Mouse (Mus musculus) heart, adult 11 months (tissue): Measurements from ENCODE around the gene Slc35e2.

ENCODE experiments used
- DNase-seq: peaks from one replicate; pipeline ENCODE4 v3.0.0; 2022

Gene Slc35e2

DNA sequence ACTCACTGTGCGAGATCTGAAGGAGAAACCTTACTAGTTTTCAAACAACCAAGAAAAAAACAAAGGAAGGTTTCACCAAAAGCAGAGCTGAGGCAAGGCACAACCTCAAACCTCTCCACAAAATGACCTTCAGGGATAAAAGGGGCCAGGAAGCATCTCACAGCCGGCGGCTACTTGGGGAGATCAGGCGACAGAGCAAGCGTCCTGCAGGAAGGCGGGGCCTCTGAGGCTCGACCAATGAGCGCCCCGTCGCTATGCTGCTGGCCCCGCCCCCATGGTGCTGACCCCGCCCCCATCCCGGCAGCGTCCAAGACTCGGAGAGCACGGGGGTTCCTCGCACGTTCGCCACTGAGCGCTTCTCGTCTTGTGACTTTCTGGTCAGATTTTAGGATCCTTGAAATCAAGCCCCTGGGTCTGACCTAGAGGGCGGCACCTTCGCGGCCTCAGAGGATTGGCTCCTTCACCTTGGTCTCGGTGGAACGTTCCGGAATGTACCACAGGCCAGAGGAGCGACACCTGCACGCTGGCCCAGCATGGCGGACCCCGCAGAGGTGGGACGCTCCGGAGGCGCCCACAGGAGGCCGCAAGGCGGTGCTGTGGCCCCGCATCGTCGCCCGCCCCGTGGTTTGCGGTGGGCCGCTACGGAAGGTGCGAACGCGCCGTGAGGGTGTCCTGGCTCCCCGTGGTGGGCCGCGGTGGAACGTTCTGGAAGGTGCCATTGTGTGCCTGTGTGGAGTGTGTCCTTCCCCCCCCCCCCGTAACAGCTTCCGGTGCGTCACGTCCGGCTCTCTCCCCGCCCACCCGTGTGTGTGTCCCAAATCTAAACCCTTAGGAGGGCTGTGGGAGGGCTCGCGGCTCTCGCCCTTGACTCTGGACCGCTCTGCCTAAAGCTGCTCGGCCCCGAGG lies at the start of gene Slc35e2:
Slc35e2 (plus strand) TSS at position 326 of the 906 bp plus-strand sequence.
- peak; percentile 99 for DNase-seq

DNA sequence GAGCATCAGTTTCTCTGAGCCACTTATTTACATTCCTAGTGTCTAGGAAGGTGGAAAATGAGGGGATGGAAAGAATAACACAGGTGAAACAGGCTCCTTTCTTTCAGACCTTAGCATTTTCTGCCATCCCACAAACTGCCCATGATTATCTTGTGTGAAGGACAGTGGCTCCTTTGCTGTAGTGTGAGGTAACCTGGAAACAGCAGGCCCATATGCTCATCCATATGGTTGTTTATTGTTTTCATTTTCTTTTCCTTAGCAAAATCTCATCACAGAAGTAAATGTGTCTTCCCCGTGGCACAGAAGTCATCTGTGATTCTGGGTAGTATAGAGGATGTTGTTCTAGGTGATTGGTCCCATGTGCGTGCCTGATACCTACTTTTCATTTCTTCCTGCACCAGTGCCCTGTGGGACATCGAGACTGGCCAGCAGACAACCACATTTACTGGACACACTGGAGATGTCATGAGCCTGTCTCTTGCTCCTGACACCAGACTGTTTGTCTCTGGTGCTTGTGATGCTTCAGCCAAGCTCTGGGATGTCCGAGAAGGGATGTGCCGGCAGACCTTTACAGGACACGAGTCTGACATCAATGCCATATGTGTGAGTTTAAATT lies 48.2 kb upstream of the Slc35e2 start:
- DNase-seq: peak; percentile 39

DNA sequence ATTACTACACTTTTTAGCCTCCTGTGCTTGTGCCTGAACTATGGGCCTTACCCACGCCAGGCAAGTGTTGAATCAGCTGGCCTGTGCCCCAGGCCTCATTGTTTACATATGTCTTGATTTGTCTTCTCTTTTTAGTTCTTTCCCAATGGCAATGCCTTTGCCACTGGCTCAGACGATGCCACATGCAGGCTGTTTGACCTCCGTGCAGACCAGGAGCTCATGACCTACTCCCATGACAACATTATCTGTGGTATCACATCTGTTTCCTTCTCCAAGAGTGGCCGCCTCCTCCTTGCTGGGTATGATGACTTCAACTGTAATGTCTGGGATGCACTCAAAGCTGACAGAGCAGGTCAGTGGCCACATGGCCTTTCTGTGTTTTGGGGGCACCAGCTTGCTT lies 46.3 kb upstream of the Slc35e2 start:
- DNase-seq: peak; percentile 80

DNA sequence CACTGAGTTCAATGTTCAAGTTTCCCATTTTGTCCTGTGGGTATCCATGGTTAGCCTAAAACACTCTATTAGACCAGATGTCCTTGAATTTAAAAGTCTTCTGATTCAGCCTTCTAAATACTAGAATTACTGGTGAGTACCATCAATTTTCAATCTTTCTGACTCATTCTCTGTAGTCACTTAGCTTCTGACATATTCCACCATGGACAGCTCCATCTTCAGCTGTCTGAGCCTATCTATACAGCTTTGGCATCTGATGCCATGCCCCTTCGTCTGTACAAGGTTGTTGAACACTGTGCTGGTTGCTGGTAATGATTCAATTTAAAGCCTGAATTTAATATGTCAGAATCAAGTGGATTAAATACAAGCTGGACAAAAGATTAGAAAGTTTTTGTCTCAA lies 45.8 kb upstream of the Slc35e2 start:
- peak; percentile 7 for DNase-seq

DNA sequence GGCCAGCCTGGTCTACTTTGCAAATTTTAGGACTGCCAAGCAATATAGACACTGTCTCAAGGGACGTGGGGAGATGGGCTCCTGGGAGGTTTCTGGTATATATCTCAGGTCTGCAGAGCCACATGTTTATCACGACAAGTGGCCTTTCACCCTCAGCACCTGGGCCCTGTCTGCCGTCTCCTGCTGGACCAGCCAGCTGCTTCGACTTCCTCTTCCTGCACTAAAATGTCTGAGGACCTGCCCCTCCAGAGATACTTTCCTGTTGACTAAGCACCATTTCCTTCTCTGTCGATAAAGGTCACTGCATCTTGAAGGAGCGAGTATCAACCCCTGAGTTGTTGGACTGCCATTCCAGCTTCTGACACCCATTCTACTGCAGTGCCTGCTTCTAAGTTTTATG lies 41.8 kb upstream of the Slc35e2 start:
- DNase-seq: peak; percentile 91

DNA sequence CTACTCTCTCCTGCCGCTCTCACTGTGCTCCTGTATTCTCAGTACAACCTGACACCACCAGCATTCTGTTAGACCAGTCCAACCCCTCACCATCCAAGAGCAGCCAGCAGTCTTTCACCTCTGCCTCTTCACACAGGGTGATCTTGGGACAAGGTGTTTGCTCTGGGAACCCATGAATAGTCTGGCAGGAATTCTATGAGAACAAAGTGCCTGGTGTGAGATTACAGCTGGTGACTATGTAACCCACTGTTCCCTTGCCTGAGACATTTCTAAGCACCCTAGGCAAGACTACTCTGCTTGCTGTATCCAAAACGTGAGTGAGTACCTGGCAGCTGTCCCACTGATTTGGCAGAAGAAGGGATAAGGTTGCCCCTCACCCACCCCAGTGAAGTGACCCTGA lies 40.3 kb upstream of the Slc35e2 start:
- peak; percentile 97 for DNase-seq

DNA sequence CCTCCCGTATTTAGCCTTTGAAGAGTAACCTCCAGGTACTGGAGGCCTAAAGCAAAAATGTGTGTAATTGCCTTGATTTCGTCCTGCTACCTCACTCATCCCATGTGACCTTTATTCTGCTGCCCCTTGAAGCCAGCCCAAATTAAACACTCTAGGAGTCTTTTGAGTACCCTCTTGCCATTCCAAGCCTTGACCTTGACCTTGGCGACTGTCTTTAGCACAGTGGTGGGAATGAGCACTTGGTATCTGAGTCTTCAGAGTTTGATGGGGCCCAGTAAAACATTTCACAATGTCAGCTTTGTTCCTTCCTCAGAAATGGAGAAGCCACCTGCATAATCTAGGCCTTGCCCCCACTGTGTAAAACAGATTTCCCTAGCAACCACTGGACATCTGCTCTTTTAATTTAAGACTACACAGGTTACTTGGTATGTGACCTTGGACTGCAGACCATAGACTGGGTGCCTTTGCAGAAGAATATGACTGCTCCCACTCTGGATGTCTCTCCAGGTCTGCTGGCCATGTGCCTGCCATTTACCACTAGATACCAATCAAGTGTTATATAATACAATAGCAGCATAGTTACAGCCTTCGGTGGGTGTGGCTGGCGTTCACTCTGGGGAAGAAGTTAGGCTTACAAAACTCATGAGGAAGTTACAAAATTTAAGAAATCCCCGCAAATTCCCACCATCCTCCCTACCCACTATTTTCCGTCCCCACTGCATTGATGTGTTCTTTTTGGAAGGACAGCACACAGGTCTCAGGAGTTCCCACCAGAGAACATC lies 39.4 kb upstream of the Slc35e2 start, which contains the start of gene Nadk:
Nadk (plus strand) TSS at position 718 of the 782 bp plus-strand sequence.
- peak; percentile 98 for DNase-seq

DNA sequence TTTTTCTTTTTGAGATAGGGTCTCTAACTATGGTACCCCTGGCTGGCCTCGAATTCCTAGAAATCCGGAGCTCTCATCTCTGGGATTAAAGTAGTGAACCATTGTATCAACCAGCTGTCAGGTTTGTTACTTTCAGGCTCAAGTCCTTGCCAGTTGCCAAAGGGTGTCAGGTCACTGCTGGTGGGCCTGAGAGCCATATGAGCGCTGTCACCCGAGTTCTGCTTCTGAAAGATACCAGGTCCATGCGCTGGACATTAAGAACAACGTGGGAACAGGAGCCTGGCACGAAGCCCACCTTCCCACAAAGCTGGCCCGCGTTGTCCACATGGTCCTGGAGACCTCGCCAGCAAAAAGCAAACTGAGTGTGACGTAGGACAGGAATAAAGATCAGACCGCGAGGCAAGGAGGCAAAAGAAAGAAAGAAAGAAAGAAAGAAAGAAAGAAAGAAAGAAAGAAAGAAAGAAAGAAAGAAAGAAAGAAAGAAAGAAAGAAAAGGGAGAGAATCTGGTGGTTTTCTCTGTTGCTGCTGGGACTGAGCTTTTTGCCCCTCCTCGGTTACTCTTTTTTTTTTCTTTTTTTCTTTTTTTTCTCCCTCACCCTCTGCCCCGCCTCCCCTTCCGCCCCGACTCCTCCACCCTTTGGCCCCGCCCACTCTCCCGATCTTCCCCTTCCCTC lies 38.4 kb upstream of the Slc35e2 start:
- peak; percentile 98 for DNase-seq

DNA sequence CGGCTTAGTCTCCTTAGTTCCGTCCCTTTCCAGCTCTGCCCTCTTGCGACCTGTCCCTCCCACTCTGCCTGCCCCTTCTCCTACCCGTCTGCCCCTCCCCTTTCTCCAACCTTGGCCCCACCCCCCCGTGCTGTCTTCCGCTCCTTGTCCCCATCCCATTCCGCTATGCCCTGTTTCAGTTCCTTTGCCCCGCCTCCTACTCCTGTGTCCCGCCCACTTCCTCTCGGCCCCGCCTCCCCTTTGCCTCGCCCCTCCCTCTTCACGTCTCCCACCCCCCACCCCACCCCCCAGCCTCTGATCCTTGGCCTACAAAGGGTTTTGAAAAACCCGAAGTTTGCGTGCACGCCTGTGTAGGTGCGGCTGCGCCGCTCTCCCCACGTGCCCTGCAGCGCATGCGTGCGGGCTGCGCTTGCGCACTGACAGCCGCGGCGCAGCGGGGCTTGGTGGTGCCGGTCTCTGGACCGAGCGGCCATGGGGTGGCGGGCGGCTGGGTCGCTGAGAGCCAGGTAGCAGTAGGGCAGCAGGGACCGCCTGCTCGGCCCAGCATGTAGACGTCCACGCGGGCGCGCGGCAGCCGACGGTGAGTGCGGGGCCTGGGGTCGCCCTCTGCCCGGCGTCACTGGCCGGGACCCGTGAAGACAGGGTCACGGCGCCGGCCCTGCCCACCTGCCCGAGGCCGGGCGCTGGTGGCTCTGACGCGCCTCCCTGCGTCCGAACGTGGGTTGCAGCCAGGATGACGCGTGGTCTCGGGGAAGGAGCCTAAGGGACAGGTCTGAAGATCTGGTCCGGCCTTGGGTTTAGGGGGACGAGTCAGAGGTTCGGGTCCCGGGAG lies 37.6 kb upstream of the Slc35e2 start:
- peak; percentile 100 for DNase-seq

DNA sequence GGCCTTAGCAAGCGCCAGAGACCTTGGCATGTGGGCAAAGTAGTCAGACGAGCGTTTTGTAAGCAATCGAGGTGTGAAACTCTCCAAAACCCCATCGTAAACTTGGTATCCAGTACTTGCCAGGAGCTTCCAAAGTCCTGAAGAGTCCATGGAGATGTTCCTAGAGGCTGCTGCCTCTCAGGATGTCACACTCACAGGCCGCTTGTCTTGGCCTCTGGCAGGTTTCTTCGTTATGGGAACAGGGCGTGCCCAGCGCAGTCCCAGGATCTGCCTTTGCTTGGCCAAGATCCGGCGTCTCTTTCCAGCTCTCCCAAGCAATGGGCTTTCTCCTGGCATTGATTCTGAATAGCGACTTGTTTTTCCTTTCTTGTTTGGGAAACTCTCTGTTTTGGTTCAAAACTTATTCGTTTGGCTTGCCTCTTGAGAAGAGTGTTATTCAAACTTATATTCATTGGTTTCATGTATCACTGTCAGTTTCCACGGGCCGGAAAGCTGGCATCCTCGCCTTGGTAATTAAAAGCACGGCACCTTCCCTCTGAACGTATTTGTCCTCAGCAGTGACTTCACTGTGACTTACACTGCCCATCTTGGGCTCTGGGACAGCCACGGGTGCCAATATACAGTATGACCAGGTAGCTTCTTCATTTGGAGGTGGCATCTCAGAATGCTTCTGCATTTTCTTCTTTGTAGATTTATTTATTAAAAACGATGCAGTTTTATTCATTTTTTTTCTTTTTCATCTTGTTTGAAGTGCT lies 36.7 kb upstream of the Slc35e2 start:
- DNase-seq: peak; percentile 98

DNA sequence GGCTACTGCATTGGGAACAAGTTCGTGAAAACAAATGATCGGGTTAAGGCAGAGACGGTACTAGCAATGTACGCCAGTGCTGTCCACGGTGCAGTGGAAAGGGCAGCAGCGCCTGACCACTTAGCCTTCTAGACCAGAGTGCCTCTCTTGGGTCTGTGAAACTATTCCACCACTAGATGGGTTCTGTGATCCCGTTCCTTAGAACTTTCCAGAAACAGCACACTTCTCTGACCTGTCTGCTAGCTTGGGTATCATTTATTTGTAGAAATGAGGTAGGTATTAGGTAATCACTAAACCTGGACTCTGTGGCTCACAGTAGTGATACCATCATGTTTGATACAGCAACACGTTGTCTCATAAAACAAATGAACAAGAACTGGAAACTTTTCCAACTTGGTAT lies 34.7 kb upstream of the Slc35e2 start:
- DNase-seq: no peak

DNA sequence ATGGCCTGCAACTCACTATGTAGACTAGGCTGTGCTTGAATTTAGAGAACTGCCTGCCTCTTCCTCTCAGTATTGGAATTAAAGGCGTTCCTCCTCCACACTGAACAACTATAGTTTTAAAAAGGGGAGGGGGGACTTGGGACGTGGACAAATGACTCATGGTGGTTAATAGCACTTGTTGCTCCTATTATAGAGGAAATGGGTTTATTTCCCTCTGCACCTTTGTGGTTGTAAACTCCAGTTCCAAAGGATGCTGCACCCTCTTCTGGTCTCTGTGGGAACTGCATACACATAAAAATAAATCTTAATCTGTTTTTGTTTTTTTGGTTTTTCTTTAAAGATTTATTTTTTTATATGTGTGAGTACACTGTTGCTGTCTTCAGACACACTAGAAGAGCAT lies 33.0 kb upstream of the Slc35e2 start:
- DNase-seq: no peak

DNA sequence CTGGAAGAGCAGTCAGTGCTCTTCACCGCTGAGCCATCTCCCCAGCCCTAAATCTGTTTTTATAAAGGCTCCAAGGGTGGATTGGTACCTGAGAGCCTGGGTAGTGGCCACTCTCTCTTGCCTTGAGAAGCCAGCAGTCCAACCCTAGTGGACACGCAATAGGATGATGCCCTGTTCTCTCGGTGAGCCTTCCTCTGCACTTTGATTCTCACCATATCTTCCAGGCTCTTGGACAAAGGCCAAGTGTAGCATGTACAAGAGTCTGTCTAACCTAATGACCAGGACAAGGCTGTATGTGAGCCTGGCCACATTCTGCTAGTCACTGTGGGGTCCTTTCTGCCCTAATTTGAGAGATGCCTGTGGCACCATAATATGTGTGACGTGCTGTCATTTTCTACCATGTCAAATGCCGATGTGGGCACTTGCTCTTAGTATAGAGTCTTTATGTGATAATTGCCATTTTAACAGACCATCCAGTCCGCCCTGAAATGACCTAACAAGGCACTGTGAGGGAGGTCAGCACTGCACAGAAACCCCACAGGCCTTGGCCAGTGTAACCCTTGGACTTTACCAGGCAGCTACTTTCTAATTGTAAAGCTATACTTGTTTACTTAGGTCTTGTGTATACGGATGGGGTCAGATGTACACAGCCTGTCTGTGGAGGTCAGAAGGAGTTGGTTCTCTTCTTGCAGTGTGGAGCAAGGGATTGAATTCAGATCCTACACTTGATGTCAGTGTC lies 32.4 kb upstream of the Slc35e2 start:
- DNase-seq: peak; percentile 86

DNA sequence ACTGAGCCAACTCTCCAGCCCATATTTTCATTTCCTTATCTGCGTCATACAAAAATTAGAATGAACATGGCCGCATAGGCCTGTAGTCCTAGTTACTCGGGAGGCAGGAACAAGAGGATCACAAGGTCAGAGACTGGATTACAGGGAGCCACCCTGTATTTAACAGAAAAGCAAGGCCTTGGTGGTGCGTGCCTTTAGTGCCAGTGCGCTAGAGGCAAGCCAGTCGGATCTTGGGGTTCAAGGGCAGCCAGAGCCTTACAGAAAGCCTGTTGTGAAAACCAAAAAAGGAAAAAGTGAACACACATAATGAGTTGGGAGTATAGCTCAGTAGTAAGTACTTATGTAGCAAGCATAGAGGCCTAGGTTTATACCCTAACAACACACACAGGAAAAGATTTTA lies 31.4 kb upstream of the Slc35e2 start:
- DNase-seq: peak; percentile 75

DNA sequence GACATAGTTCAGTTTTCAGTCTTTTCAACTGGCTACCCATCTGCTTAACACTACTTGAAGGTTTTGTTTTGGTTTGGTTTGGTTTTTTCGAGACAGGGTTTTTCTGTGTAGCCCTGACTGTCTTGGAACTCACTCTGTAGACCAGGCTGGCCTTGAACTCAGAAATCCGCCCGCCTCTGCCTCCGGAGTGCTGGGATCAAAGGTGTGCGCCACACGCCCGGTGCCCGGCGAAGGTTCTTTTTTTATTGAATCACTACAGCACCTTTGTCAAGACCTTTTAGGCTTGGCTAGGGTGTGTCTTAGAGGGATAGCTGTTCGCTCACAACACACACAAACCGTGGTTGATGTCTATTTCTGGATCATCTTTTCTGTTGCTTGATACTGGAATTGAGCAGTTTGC lies 30.9 kb upstream of the Slc35e2 start:
- DNase-seq: peak; percentile 85

DNA sequence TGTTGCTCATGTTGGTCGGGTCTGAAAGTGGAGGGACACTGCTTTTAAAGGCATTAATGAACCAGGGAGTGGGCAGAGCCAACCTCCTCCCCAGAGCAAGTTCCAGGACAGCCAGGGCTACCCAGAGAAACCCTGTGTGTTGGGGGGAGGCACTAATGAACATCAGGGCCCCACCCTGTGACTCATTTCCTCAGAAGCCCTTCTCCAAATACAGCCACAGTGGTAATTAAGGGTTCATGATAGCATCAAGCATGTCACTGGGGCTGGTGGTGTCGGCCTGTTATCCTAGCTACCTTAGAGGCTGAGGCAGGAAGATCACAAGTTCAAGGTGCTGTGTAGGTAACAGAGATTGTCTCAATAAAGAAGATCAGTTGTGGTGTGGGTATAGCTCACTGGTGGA lies 29.8 kb upstream of the Slc35e2 start:
- DNase-seq: peak; percentile 93

DNA sequence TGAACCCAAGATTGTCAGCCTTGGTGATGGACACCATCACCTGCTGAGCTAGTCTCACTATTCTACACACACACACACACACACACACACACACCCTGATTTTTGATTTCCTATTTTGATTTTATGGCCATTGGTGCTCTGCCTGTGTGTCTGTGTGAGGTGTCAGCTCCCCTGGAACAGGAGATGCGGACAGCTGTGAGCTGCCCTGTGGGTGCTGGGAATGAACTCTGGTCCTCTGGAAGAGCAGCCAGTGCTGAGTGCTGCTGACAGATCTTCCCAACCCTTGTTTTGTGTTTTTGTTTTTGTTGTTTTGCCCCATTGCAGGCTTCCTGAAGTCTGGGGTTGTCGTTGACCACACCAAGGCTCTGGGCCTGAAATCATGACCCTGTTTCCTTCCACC lies 28.1 kb upstream of the Slc35e2 start:
- peak; percentile 82 for DNase-seq

DNA sequence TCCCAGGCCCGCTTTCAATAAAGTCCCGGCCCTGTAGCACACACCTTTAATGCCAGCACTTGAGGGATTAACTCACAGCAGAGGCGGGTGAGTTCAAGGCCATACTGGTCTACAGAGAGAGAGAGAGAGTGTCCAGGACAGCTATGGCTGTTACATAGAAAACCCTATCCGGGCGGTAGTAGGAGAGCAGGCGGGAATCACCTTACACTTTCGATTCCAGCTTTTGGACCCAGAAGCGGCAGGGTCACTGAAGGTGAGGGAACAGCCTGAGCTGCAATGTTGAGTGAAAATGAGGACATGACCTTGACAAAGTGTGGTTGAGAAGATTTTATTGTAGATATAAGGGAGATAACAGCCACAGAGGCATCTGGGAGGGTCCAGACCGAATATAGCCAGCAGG lies 27.3 kb upstream of the Slc35e2 start:
- peak; percentile 73 for DNase-seq

DNA sequence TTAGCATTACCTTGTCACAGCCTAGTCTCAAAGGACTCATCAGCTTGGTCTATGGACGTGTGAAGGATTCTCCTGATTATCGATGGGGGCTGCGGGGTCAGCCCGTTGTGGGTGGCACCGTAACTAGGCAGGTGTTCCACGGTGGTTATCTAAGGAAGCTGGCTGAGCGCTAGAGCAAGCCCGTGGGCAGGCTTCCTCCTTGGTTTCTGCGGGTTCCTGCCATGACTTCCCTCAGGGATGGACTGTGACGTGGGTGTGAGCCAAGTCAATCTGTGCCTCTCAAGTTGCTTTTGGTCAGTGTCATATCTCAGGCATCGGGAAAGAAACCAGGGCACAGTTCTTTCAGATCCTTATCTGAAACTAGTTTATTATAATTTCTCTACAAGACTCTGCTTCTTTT lies 26.3 kb upstream of the Slc35e2 start:
- peak; percentile 85 for DNase-seq

DNA sequence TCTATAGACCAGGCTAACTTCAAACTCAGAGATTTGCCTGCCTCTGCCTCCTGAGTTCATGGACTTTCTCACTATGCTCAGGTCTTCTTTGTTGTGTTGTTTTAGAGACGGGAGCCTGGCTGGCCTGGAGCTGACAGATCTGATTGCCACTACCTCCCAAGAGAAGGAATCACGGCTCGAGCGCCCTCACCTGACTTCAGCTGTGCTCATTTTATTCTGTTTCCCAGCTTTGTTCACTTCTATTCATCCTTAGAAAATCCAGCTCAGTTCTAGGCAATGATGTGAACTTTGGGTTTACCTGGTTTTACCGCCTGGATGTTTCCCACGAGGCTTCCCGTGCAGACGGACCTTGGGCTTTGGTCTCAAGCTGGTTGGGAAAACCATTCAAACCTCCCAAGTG lies 25.7 kb upstream of the Slc35e2 start:
- no peak for DNase-seq
